Mouse (Mus musculus) gastrocnemius, adult 8-10 months (tissue): ENCODE measurements around the gene Nav2. TPM values are rescaled to one million over a fixed set of nuclear protein-coding genes. Genes with fewer than 3 reads are reported as not detected.
A peak's percentile ranks its signal among the peaks of the same experiment; 100 is the strongest.

Source experiments
- DNase-seq, 2 experiments: peaks; one replicate each; pipeline ENCODE4 v3.0.0; 2022; ENCODE audit warnings: low spot score in 2 of 2
- total RNA-seq, 4 experiments: library from RNA; stranded (reverse); gene quantifications; 2 replicates each; pipeline ENCODE4 v1.2.4; 2022

Gene Nav2
- total RNA-seq: 10 to 100 TPM; 15.9 to 30.8 (median 25.7) TPM

- no peak for DNase-seq
Measured at GRCm38 (mm10) chr7:48908521-48909341, at the start of gene Nav2. Nav2 (plus strand) TSS chr7:48908716.

DNA sequence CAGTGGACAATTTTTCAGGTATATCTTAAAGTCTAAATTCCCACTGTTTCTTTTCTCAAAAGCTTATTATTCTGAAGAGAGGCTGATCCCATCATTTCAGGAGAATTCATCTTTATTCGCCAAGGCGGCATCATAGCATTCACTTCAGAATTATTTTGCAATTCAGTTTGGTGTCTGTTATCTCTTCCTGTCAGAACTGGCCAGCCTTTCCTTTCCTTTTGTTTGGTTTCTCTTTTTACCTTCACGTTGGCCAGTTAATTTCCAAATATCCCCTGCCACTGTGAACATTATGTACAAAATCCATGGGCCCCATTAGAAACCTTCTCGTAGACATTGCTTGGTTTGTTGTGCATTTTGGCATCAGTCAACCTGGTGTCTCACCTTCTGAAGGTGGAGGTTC, 49.2 kb upstream of the Nav2 start:
- DNase-seq: no peak

DNA sequence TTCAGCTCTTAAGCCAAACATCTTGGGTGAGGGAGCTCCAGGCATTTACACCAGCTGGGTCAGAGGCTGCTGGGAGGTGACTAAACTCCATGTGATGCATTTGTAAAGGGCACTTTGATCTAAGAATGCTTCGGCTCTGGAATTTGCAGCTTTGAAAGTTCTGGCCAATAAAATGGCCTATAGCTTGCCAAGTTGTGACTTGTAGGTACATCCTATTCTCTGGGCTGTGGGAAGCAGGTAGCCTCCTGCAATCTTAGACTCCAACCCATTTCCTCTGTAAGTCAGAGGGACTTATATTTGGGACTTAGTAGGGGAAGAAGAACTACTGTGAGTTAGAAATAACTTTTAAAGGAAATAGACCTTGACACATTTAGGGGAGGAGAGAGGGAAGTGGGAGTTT, 47.6 kb upstream of the Nav2 start:
- DNase-seq: no peak

- DNase-seq: no peak
Measured at GRCm38 (mm10) chr7:48861796-48862195, 46.7 kb upstream of the Nav2 start.

DNA sequence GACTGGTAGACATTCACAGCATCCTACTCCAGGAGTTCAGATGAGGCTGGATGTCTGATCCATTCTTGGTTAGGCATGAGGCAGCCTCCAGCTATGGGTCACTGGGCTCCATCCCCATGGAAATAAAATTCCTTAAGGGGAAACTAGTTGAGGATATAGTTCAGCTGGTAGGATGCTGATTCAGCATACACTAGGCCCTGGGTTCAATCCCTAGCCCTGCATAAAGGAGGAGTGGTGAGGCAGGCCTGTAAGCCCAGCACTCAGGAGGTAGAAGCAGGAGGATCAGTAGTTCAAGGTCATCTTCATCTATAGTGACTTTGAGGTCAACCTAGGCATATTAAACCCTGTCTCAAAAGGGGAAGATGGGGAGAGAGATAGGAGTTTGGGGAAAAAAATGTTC, 44.3 kb upstream of the Nav2 start:
- DNase-seq: no peak

DNA sequence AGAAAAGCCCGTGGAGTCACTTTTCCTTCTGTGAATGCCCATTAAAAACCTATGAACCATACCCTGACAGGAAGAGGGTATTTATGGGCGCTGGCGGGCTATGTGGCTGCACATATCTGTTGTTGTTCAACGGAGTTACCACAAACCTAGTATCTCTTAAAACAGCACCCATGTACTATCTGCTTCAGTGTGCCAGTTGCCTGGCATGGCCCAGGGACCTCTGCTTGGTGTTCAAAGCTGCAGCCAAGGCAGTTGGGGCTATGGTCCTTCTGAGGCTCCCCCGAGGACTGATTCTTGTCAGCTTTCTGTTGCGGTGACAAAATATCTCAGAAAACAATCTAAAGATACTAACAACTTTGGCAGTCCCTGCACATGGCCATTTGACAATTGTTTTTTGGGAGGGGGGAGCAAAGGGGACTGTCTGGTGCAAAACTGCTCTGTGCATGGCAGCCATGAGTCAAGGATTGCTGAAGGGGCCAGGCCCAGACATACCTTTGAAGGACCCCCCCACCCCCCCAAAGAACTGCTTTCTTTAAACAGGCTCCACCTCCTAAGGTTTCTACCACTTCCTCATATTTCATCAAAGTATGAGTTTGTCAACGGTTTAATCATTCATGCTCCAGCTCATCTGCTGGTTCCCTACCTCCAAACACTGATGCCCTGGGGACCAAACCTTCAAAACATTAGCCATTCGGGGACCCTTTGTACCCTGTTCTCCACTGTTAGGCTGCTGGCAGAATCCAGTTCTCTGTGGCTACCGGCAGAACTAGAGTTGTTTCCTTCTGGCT, 43.7 kb upstream of the Nav2 start:
- no peak for DNase-seq

- DNase-seq: no peak
Measured at GRCm38 (mm10) chr7:48867576-48867975, 40.9 kb upstream of the Nav2 start.

- DNase-seq: no peak
Measured at GRCm38 (mm10) chr7:48870144-48870543, 38.4 kb upstream of the Nav2 start.

GRCm38 (mm10) chr7:48870579-48871180, 37.8 kb upstream of the Nav2 start:
- DNase-seq: no peak

DNA sequence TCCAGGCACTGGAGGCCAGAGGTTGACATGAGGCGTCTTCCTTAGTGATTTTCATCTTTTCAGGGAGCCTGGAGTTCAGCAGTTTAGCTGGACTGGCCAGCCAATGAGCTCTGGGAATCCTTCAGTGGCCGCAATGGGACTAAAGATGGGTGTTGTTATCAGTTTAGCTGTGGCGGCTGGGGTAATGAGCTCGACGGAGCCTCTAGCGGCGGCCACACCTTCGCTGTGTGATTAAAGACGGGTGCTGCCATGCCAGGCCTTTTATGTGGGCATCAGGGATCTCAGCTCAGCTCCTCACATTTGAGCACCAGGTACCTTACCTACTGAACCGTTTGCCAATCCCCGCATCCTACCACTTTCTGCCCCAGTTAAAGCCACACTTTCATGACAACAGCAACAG, 37.2 kb upstream of the Nav2 start:
- no peak for DNase-seq

DNA sequence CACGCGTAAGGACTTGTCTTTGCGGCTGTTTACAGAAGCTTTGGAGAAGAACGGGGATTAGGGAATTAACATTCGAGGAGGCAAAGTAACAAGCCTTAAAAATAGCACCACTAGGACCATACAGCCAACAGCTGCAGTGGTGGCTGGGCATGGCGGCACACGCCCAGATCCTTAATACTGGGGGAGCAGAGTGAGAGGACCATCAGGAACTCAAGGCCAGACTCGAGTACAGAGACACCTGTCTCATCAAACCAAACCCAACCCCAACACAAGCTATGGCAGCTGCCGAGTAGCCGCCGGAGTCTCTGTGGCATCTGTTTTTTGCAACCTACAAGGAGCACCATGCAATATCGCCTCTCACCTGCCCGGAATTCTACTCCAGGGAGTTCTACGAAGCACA, 33.4 kb upstream of the Nav2 start:
- DNase-seq: no peak

GRCm38 (mm10) chr7:48876526-48876925, 32.0 kb upstream of the Nav2 start:
- DNase-seq: no peak

- DNase-seq: no peak
Measured at GRCm38 (mm10) chr7:48877786-48878390, 30.6 kb upstream of the Nav2 start.

- DNase-seq: no peak
Measured at GRCm38 (mm10) chr7:48879574-48879973, 28.9 kb upstream of the Nav2 start.

DNA sequence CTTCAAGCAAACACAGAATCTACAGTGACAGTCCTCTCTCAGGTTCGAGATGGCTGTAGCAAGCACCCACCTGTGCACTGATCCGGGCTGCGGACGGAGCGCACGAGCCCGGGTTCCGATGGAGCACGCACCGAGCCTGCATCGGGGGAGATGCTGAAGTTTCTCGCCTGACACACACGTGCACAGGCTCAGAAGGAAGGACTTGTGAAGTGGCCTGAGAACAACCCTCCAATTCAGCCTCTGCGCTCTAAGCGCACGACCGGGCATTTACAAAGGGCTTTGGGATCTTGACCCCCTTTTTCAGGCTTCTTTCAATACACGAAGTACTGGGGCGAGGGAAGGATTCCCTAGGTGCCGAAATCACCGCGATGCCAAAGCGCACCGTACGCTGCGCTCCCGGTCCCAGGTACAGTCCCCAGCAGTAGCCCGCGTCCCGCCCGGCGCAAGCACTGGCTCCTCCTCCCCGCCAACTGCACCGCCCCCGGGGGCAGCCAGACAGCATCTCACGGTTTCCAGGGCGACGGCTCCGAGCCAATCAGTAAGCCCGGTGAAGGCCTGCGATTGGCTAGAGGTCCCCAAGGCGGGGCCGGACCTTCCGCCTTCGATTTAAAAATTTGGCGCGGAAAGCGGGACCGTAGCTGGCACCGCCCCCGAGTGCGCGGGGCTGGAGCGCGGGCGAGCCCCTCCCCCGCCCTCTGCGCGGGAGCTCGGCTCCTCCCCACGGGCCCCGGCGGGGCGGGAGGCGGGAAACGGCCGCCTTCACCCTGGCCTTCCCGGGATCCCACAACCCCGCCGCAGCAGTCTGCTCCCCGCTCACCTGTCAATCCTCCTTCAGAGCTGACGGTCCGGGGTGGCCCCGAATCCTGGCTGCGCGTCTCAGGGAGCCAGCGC, 27.7 kb upstream of the Nav2 start:
- DNase-seq: peak; percentile 83 to 89

DNA sequence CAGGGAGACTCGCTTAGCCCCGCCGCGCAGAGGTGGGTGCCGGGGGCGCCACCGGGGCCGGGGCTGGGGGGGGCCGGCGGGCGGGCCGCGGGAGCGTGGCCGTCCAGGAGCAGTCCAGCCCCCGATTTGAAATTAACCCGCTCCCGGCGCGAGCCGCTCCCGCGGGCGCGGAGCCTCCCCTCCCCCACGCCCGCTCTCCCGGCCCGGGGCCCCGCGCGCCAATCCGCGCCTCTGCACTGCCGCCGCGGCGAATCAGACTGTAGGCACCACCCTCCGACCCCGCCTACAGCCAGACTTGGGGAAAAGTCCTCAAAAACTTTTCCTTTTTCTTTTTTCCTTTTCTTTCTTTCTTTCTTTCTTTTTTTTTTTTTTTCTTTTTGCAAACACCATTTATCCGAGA, 27.0 kb upstream of the Nav2 start, which contains the start of gene E2f8:
E2f8 (minus strand) TSS at position 111 of the 400 bp plus-strand sequence.
- peak in 1 of 2 experiments; percentile 30 for DNase-seq

DNA sequence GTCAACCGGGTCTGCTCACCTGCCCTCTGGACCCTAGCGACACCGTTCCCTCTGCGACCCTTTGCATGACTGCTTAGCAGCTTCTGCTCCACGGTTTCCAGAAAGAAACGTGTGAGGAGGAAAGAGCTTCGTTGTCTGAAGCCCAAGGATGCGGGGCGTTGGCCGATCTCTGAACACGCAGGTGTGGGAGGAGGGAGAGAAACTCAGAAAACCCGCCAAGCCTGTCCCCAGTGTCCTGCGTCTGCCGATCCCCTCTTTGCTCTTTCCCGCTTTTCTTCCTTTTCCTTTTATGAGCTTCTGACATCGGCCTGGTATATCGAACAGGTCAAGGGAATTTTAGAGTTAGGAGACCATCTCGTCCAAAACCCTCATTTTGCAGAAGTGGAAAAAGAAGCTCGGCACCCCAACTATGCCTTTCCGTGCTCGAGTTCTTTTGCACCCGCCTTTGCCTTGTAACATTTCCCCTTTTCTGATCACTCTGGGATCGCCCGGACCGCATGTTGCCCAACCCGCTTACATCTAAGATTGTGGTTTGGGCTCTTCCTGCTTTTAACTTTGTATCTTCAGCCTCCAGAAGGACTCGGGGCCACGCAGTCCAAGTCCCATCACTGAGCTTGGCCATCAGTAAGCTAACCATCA, 26.4 kb upstream of the Nav2 start:
- no peak for DNase-seq

- no peak for DNase-seq
Measured at GRCm38 (mm10) chr7:48883525-48884265, 24.8 kb upstream of the Nav2 start.

- no peak for DNase-seq
Measured at GRCm38 (mm10) chr7:48884266-48884611, 24.3 kb upstream of the Nav2 start.

- DNase-seq: no peak
Measured at GRCm38 (mm10) chr7:48887973-48888372, 20.5 kb upstream of the Nav2 start.
